Mouse (Mus musculus): Measurements from ENCODE around the gene Lmo2.

- TF ChIP-seq POLR2A (IDR thresholded peaks at IDR 0.05; ENCODE audit: low read depth, low read length) (no peak), CTCF (IDR thresholded peaks at IDR 0.05; ENCODE audit: extremely low read depth, insufficient read length, insufficient replicate concordance, low read depth, low read length) (no peak)
Observed at GRCm38 (mm10) chr2:103941085-103941484, 16.7 kb upstream of the Lmo2 start.
